Mouse (Mus musculus): ENCODE measurements around the gene Olfr723. TPM values are rescaled to one million over a fixed set of nuclear protein-coding genes. Genes with fewer than 3 reads are reported as not detected.

The Olfr723 gene
- polyA plus RNA-seq (2015; fragmentation: Nextera tagmentation; extraction: Ambion mirVana): not detected in 2 replicates

DNA sequence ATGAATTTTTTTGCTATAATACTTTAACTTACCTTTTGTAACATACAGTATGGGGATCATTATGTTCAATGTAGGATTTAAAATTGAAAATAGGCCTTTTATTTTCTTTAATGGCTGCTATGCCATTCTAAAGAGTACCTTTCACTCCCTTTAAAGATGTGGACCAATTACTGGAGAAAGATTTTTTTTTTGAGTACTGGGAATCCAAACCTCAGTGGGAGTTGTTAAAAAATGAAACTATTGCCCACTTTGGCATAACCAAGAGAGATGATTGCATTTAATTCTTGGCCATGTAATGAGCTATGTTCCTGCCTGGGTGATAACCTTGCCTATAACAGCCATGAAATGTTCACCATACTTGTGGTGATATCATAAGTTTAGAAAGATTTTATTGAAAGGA, at the start of gene Olfr723:
Olfr723 (minus strand) TSS at position 101 of the 400 bp plus-strand sequence.

DNA sequence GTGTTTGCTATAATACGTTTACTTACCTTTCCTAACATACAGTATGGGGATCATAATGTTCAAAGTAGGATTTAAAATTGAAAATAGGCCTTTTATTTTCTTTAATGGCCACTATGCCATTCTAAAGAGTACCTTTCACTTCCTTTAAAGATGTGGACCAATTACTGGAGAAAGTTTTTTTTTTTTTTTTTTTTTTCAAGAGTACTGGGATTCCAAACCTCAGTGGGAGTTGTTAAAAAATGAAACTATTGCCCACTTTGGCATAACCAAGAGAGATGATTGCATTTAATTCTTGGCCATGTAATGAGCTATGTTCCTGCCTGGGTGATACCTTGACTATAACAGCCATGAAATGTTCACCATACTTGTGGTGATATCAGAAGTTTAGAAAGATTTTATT, 31.6 kb upstream of the Olfr723 start, which contains the start of gene Olfr724:
Olfr724 (minus strand) TSS at position 101 of the 400 bp plus-strand sequence.

DNA sequence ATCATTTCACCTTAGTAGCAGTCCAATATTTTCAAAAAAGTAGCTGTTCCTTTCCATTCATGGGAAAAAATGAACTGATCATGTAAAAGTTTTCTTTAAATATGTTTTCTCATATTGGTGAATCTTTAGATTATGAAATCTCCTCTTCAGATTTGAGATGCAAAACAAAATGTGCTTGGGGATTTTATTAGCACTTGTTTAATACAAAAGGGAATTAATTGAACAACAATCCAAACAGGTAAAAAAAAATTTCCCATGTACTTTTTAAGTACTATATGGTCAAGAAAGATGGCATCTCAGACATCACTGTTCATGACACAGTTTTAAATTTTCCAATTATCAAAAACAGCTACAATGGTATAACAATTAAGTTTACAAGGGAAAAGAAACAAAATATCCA, 29.7 kb downstream of the Olfr723 start, which contains the start of gene Olfr722:
Olfr722 (minus strand) TSS at position 101 of the 400 bp plus-strand sequence.

Other genes with a start within 250 kb of the Olfr723 start
- 4.5 and 5.7 TPM in 2 replicates for gene Armh4, start 148.4 kb downstream of the Olfr723 start, polyA plus RNA-seq (2015; fragmentation: Nextera tagmentation; extraction: Ambion mirVana)
- gene Olfr722, start 29.8 kb downstream of the Olfr723 start, polyA plus RNA-seq (2015; fragmentation: Nextera tagmentation; extraction: Ambion mirVana): not detected in 2 replicates
- gene Olfr724, start 31.5 kb upstream of the Olfr723 start, polyA plus RNA-seq (2015; fragmentation: Nextera tagmentation; extraction: Ambion mirVana): not detected in 2 replicates
- gene Olfr725, start 108.6 kb upstream of the Olfr723 start, polyA plus RNA-seq (2015; fragmentation: Nextera tagmentation; extraction: Ambion mirVana): not detected in 2 replicates
- gene Olfr726, start 159.2 kb upstream of the Olfr723 start, polyA plus RNA-seq (2015; fragmentation: Nextera tagmentation; extraction: Ambion mirVana): not detected in 2 replicates
- gene Olfr727, start 191.4 kb upstream of the Olfr723 start, polyA plus RNA-seq (2015; fragmentation: Nextera tagmentation; extraction: Ambion mirVana): not detected in 2 replicates
- gene Olfr728, start 210.9 kb upstream of the Olfr723 start, polyA plus RNA-seq (2015; fragmentation: Nextera tagmentation; extraction: Ambion mirVana): not detected in 2 replicates
- gene Olfr729, start 221.1 kb upstream of the Olfr723 start, polyA plus RNA-seq (2015; fragmentation: Nextera tagmentation; extraction: Ambion mirVana): not detected in 2 replicates